Mouse (Mus musculus) liver, embryonic 14.5 days (tissue): ENCODE data around the gene Cs. TPM values are rescaled to one million over a fixed set of nuclear protein-coding genes. Genes with fewer than 3 reads are reported as not detected.

Experiments
- ATAC-seq: fragments of 200-750 bp; cut with Nextera tagmentation; 2 replicates; pipeline ENCODE4 v1.8.0; 2017; ENCODE audit warnings: moderate number of reproducible peaks, mild to moderate bottlenecking, moderate library complexity; ENCODE audit not compliant: insufficient read depth
- DNase-seq, 3 experiments: peaks; one replicate each; pipeline ENCODE4 v3.0.0-alpha.2; 2012 to 2013; ENCODE audit warnings: low read depth in 3 of 3, low spot score in 3 of 3
- H3K27ac ChIP-seq: fragments of 300-500 bp; sonication (generic); 2 replicates; pipeline ENCODE4 v1.5.1; 2014; ENCODE audit warnings: moderate library complexity, mild to moderate bottlenecking, control low read depth, inconsistent platforms
- H3K27me3 ChIP-seq: fragments of 300-500 bp; sonication (generic); 2 replicates; pipeline ENCODE4 v1.6.1; 2014; ENCODE audit warnings: mild to moderate bottlenecking, low read length, moderate library complexity; ENCODE audit not compliant: control insufficient read depth, insufficient read depth
- H3K36me3 ChIP-seq: fragments of 300-500 bp; sonication (generic); replicated peaks from 2 replicates; pipeline ENCODE4 v1.6.1; 2014; ENCODE audit warnings: low read depth; ENCODE audit not compliant: control insufficient read depth, insufficient read depth
- H3K4me1 ChIP-seq, 2 experiments: fragments of 200-500 bp in 1 of 2; fragments of 300-500 bp in 1 of 2; sonication (generic) in 1 of 2; replicated peaks; 2 replicates each; pipeline ENCODE4 v1.6.1; 2012 to 2014; ENCODE audit warnings: antibody characterized with exemption in 1 of 2, inconsistent platforms in 1 of 2, low read length in 1 of 2; ENCODE audit not compliant: control insufficient read depth in 2 of 2, insufficient read depth in 2 of 2
- H3K4me2 ChIP-seq: fragments of 300-500 bp; sonication (generic); 2 replicates; pipeline ENCODE4 v1.6.1; 2014; ENCODE audit warnings: low read depth, mild to moderate bottlenecking, control low read depth, moderate library complexity
- H3K4me3 ChIP-seq, 2 experiments: fragments of 200-500 bp in 1 of 2; fragments of 300-500 bp in 1 of 2; sonication (generic) in 1 of 2; 2 replicates each; pipeline ENCODE4 v1.5.1; 2012 to 2014; ENCODE audit warnings: low read depth in 2 of 2, low read length in 2 of 2, mild to moderate bottlenecking in 2 of 2, control low read depth in 1 of 2, inconsistent platforms in 1 of 2, moderate library complexity in 1 of 2; ENCODE audit not compliant: insufficient read depth in 1 of 2
- H3K9ac ChIP-seq: fragments of 300-500 bp; sonication (generic); replicated peaks from 2 replicates; pipeline ENCODE4 v1.6.1; 2014; ENCODE audit warnings: mild to moderate bottlenecking, control low read depth, moderate library complexity
- H3K9me3 ChIP-seq: fragments of 300-500 bp; sonication (generic); 2 replicates; pipeline ENCODE4 v1.6.1; 2016; ENCODE audit warnings: low read length, mixed read lengths; ENCODE audit not compliant: control insufficient read depth
- CTCF ChIP-seq: IDR thresholded peaks from 2 replicates; pipeline ENCODE4 v1.5.1; 2016; ENCODE audit warnings: antibody characterized with exemption, low read depth, control low read depth
- EP300 ChIP-seq: IDR thresholded peaks from 2 replicates; pipeline ENCODE4 v1.6.1; 2016; ENCODE audit warnings: antibody characterized with exemption, low read depth
- whole genome bisulfite sequencing: fragments of 180-500 bp; shearing (Covaris S2); extraction: QIAGEN DNeasy Blood & Tissue Kit; methylation state at CpG from one replicate; pipeline ENCODE4 v1.1.7; 2014; ENCODE audit not compliant: insufficient replicate concordance; 5-methylcytosine and 5-hydroxymethylcytosine counted together
- polyA plus RNA-seq, 2 experiments: library from polyadenylated mRNA; depleted of rRNA in 1 of 2; stranded (reverse) in 1 of 2; unstranded in 1 of 2; fragments of >200 nt; fragmentation: Nextera tagmentation in 1 of 2; extraction: Ambion mirVana in 1 of 2; gene quantifications; 2 replicates each; pipeline versions ENCODE4 v1.2.1 to v1.2.3; 2012 to 2014

The Cs gene
- polyA plus RNA-seq, 2 experiments: 80.5 to 117 TPM

GRCm38 (mm10) chr10:128309654-128310053, 27.9 kb upstream of the Cs start:
- H3K9me3 ChIP-seq: no peaks in the 10 kb centered on the region
- no peak for DNase-seq
- no peaks in the 10 kb centered on the region for H3K27me3 ChIP-seq
- H3K36me3 ChIP-seq: peaks cover 16% of the 10 kb centered on the region
- H3K9ac ChIP-seq: no peak overlapping the region
- H3K4me2 ChIP-seq: no peak overlapping the region
- no peak for ATAC-seq
- TF ChIP-seq CTCF (no peak), EP300 (no peak)
- 86% methylated on average over 7 of the region's 7 CpGs for WGBS
- no peaks in the 10 kb centered on the region for H3K4me1 ChIP-seq
- H3K4me3 ChIP-seq: no peak overlapping the region
- H3K27ac ChIP-seq: no peak overlapping the region

- H3K27me3 ChIP-seq: no peaks in the 10 kb centered on the region
- WGBS: 81% methylated on average over 11 of the region's 11 CpGs
- no peak for TF ChIP-seq CTCF
- no peak for TF ChIP-seq EP300
- no peak overlapping the region for H3K4me2 ChIP-seq
- peaks cover 16% of the 10 kb centered on the region for H3K36me3 ChIP-seq
- no peak overlapping the region for H3K27ac ChIP-seq
- no peaks in the 10 kb centered on the region for H3K4me1 ChIP-seq
- no peaks in the 10 kb centered on the region for H3K9me3 ChIP-seq
- H3K4me3 ChIP-seq: no peak overlapping the region
- ATAC-seq: no peak
- DNase-seq: no peak
- no peak overlapping the region for H3K9ac ChIP-seq
Observed at GRCm38 (mm10) chr10:128310177-128310576, 27.4 kb upstream of the Cs start.

- no peak for DNase-seq
- no peak overlapping the region for H3K4me2 ChIP-seq
- no peaks in the 10 kb centered on the region for H3K27me3 ChIP-seq
- H3K9me3 ChIP-seq: no peaks in the 10 kb centered on the region
- TF ChIP-seq CTCF: no peak
- no peak for TF ChIP-seq EP300
- WGBS: 54% methylated on average over 4 of the region's 4 CpGs
- no peak overlapping the region for H3K4me3 ChIP-seq
- no peak overlapping the region for H3K27ac ChIP-seq
- H3K9ac ChIP-seq: no peak overlapping the region
- peaks cover 19% of the 10 kb centered on the region for H3K36me3 ChIP-seq
- H3K4me1 ChIP-seq: no peaks in the 10 kb centered on the region
- no peak for ATAC-seq
Observed at GRCm38 (mm10) chr10:128310902-128311301, 26.6 kb upstream of the Cs start.

GRCm38 (mm10) chr10:128315578-128315977, 22.0 kb upstream of the Cs start:
- Histone ChIP-seq H3K4me1 (no peaks in the 10 kb centered on the region), H3K27ac (no peak overlapping the region), H3K4me3 (no peak overlapping the region), H3K9ac (no peak overlapping the region), H3K36me3 (peaks cover 48% of the 10 kb centered on the region), H3K9me3 (no peaks in the 10 kb centered on the region), H3K4me2 (no peak overlapping the region), H3K27me3 (no peaks in the 10 kb centered on the region)
- DNase-seq (no peak), ATAC-seq (peak; percentile 32; the same call in 1 of the 2 replicates)
- TF ChIP-seq EP300: no peak
- TF ChIP-seq CTCF: no peak
- 67% methylated on average over 8 of the region's 8 CpGs for WGBS

DNA sequence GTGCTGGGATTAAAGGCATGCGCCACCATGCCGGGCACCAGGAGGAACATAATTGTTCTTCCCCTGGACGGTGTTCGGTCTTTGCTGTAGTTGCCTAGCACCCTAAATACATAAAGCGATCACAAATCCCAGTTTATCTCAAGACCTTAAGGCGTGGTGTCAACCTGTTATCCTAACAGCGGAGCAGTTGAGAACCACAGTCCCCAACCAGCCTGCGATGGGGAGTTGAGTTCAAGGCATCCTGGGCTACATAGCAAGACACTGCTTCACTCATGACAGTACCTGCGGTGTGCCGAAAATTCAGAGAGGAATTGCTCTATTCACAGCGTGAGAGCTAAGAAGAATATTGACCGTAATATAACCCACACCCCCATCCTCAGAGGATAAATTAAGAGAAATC, 15.9 kb upstream of the Cs start:
- Histone ChIP-seq H3K4me3 (peak overlapping the region; percentile 37 to 92), H3K27me3 (no peaks in the 10 kb centered on the region), H3K4me2 (peak overlapping the region; percentile 92), H3K9me3 (no peaks in the 10 kb centered on the region), H3K27ac (peak overlapping the region; percentile 20), H3K9ac (peak overlapping the region; percentile 95), H3K36me3 (peaks cover 32% of the 10 kb centered on the region), H3K4me1 (peaks cover 5 to 13% of the 10 kb centered on the region in 2 experiments)
- 45% methylated on average over 12 of the region's 12 CpGs for WGBS
- ATAC-seq (no peak), DNase-seq (no peak)
- no peak for TF ChIP-seq CTCF
- no peak for TF ChIP-seq EP300
